Mouse (Mus musculus) bone marrow, adult 2 months (tissue): ENCODE measurements around the gene Polg2.
"Not testable (repeated sequence)": the region's sequence is repeated elsewhere in the genome, so short reads cannot be mapped to it uniquely, and the experiment has no call there.

Experiments used
- CTCF ChIP-seq: fragments of 200-500 bp; IDR thresholded peaks from 2 replicates; pipeline ENCODE4 v1.5.1; 2011; ENCODE audit warnings: low read length, control low read depth; ENCODE audit not compliant: control insufficient read depth, insufficient read depth
- POLR2A ChIP-seq: fragments of 200-500 bp; IDR thresholded peaks from 2 replicates; pipeline ENCODE4 v1.6.1; 2011; ENCODE audit warnings: low read depth, mild to moderate bottlenecking, control low read depth, low read length, borderline replicate concordance; ENCODE audit not compliant: control insufficient read depth

GRCm38 (mm10) chr11:106749557-106750120 lies 29.7 kb downstream of the Polg2 start:
- not testable (repeated sequence) for TF ChIP-seq CTCF, POLR2A
